Mouse (Mus musculus) CH12.LX (cell line): Measurements from ENCODE around the gene Rpl21. TPM values are rescaled to one million over a fixed set of nuclear protein-coding genes. Genes with fewer than 3 reads are reported as not detected.

Experiments
- DNase-seq: peaks from one replicate; pipeline ENCODE4 v3.0.0-alpha.2; 2013; ENCODE audit errors: extremely low read depth
- H3K27ac ChIP-seq: 2 replicates; pipeline ENCODE4 v1.5.1; 2012; ENCODE audit warnings: low read depth, mild to moderate bottlenecking, control low read depth, moderate library complexity; ENCODE audit not compliant: insufficient read depth
- H3K27me3 ChIP-seq: replicated peaks from 2 replicates; pipeline ENCODE3; 2012; ENCODE audit warnings: inconsistent platforms
- H3K36me3 ChIP-seq, 2 experiments: replicated peaks in 1 of 2; 2 replicates each; pipeline versions ENCODE3 to v1.6.1; 2012; ENCODE audit warnings: inconsistent platforms in 1 of 2, low read length in 1 of 2, mild to moderate bottlenecking in 1 of 2, mixed read lengths in 1 of 2, moderate library complexity in 1 of 2; ENCODE audit not compliant: control insufficient read depth in 1 of 2, insufficient read depth in 1 of 2
- H3K4me1 ChIP-seq, 2 experiments: 2 replicates each; pipeline ENCODE4 v1.6.1; 2012; ENCODE audit warnings: inconsistent platforms in 1 of 2, moderate library complexity in 1 of 2; ENCODE audit not compliant: insufficient read depth in 2 of 2, control insufficient read depth in 1 of 2
- H3K4me2 ChIP-seq: 2 replicates; pipeline ENCODE4 v1.6.1; 2012; ENCODE audit warnings: low read depth, mild to moderate bottlenecking, control low read depth; ENCODE audit not compliant: poor library complexity, insufficient read depth, severe bottlenecking
- H3K4me3 ChIP-seq, 3 experiments: fragments of 150-350 bp in 1 of 3; sonication (generic) in 1 of 3; replicated peaks in 1 of 3; 2 replicates each; pipeline versions ENCODE3 to v1.5.1; 2011 to 2012; ENCODE audit warnings: low read depth in 2 of 3, low read length in 2 of 3, mild to moderate bottlenecking in 2 of 3, moderate library complexity in 2 of 3, control low read depth in 1 of 3, improper control_type of control experiment in 1 of 3, inconsistent platforms in 1 of 3, mixed read lengths in 1 of 3; ENCODE audit not compliant: poor library complexity in 1 of 3
- H3K79me2 ChIP-seq: replicated peaks from 2 replicates; pipeline ENCODE4 v1.6.1; 2012; ENCODE audit warnings: mild to moderate bottlenecking, moderate library complexity; ENCODE audit not compliant: control insufficient read depth, poor library complexity, insufficient read depth, severe bottlenecking; ENCODE audit errors: extremely low read depth
- H3K9ac ChIP-seq: 2 replicates; pipeline ENCODE4 v1.6.1; 2012; ENCODE audit warnings: low read depth, mild to moderate bottlenecking, control low read depth, moderate library complexity; ENCODE audit not compliant: insufficient read depth
- H3K9me3 ChIP-seq: replicated peaks from 2 replicates; pipeline ENCODE3; 2012; ENCODE audit warnings: low read length, inconsistent platforms, mixed read lengths
- CHD1 ChIP-seq: IDR thresholded peaks from 2 replicates; pipeline ENCODE4 v1.6.1; 2012; ENCODE audit warnings: low read depth, low read length, improper control_type of control experiment, inconsistent platforms
- CHD2 ChIP-seq: IDR thresholded peaks from 2 replicates; pipeline ENCODE4 v1.6.1; 2011; ENCODE audit warnings: low read length, improper control_type of control experiment
- E2F4 ChIP-seq: IDR thresholded peaks from 2 replicates; pipeline ENCODE4 v1.6.1; 2011; ENCODE audit warnings: low read depth, low read length, improper control_type of control experiment; ENCODE audit not compliant: insufficient replicate concordance
- HCFC1 ChIP-seq: IDR thresholded peaks from 2 replicates; pipeline ENCODE4 v1.6.1; 2012; ENCODE audit warnings: low read depth, mild to moderate bottlenecking, inconsistent platforms, low read length, improper control_type of control experiment
- JUND ChIP-seq: conservative IDR thresholded peaks from 2 replicates; pipeline ENCODE4 v1.6.1; 2011; ENCODE audit warnings: low read depth, low read length, improper control_type of control experiment
- MAX ChIP-seq: IDR thresholded peaks from 2 replicates; pipeline ENCODE4 v1.6.1; 2011; ENCODE audit warnings: low read length, improper control_type of control experiment
- MXI1 ChIP-seq: IDR thresholded peaks from 2 replicates; pipeline ENCODE4 v1.6.1; 2011; ENCODE audit warnings: mild to moderate bottlenecking, low read depth, low read length, improper control_type of control experiment
- POLR2AphosphoS2 ChIP-seq: IDR thresholded peaks from 2 replicates; pipeline ENCODE4 v1.6.1; 2011; ENCODE audit warnings: low read depth, low read length, improper control_type of control experiment
- RAD21 ChIP-seq: IDR thresholded peaks from 2 replicates; pipeline ENCODE4 v1.6.1; 2011; ENCODE audit warnings: low read depth, mild to moderate bottlenecking, low read length, improper control_type of control experiment, moderate library complexity
- RCOR1 ChIP-seq: conservative IDR thresholded peaks from 2 replicates; pipeline ENCODE4 v1.6.1; 2012; ENCODE audit warnings: low read depth, mild to moderate bottlenecking, inconsistent platforms, low read length, improper control_type of control experiment
- SMC3 ChIP-seq: IDR thresholded peaks from 2 replicates; pipeline ENCODE4 v1.6.1; 2011; ENCODE audit warnings: low read depth, low read length, improper control_type of control experiment
- TBP ChIP-seq: conservative IDR thresholded peaks from 2 replicates; pipeline ENCODE4 v1.6.1; 2011; ENCODE audit warnings: low read depth, low read length, improper control_type of control experiment
- UBTF ChIP-seq: IDR thresholded peaks from 2 replicates; pipeline ENCODE4 v1.6.1; 2012; ENCODE audit warnings: low read depth, mild to moderate bottlenecking, inconsistent platforms, low read length, improper control_type of control experiment, moderate library complexity
- USF1 ChIP-seq: IDR thresholded peaks from 2 replicates; pipeline ENCODE4 v1.6.1; 2014; ENCODE audit warnings: low read depth, mild to moderate bottlenecking, inconsistent platforms, low read length, improper control_type of control experiment
- dilution Hi-C: fragments of 300-500 bp; cut with MboI; formaldehyde crosslinking; loops from 2 replicates; pipeline ENCODE4 v1.14.3; 2020; ENCODE audit warnings: low sequenced_read_pairs; ENCODE audit not compliant: extremely low pct_unique_long_range_greater_than_20kb, extremely low pct_ligation_motif_present
- in situ Hi-C: fragments of 300-500 bp; cut with MboI; formaldehyde crosslinking; loops from 3 replicates; pipeline ENCODE4 v1.14.3; 2019; ENCODE audit warnings: low sequenced_read_pairs, low pct_ligation_motif_present, low pct_unique_long_range_greater_than_20kb, mixed read lengths
- polyA plus RNA-seq: library from polyadenylated mRNA; unstranded; fragments of >175 nt; gene quantifications from 2 replicates; pipeline ENCODE4 v1.2.1, GENCODE M21; 2012; ENCODE audit warnings: low read depth; ENCODE audit not compliant: insufficient read length
- total RNA-seq, 2 experiments: library from RNA; depleted of rRNA; stranded (reverse); fragments of 300-350 nt in 1 of 2; fragments of >200 nt in 1 of 2; gene quantifications; 2 replicates each; pipeline ENCODE4 v1.2.3; 2012 to 2014

The Rpl21 gene
- total and polyA plus RNA-seq, 3 experiments: 300 to 1,240 (median 716) TPM

- peak; percentile 88 for TF ChIP-seq TBP
- no peak; the same call in 1 of the 2 replicates for TF ChIP-seq MAX
- TF ChIP-seq SMC3: no peak
- peak; percentile 70 for TF ChIP-seq USF1
- TF ChIP-seq POLR2AphosphoS2: no peak
- TF ChIP-seq RAD21: no peak
Observed at GRCm38 (mm10) chr5:146829528-146829927, 3.2 kb upstream of the Rpl21 start (continued).

- in situ Hi-C loops: no loop called here
- TF ChIP-seq RCOR1: no peak
- 0 out of 2 replicates have a peak, but pooled peaks have one; percentile 24 for TF ChIP-seq E2F4
- TF ChIP-seq JUND: no peak
- TF ChIP-seq SMC3: no peak
- peak; percentile 26; the same call in 1 of the 2 replicates for TF ChIP-seq CHD1
- peak; percentile 48; the same call in 1 of the 2 replicates for TF ChIP-seq CHD2
- Histone ChIP-seq H3K4me3 (peak overlapping the region in 2 of 3 experiments; percentile 15 to 92), H3K27me3 (no peaks in the 10 kb centered on the region), H3K79me2 (peaks cover 19% of the 10 kb centered on the region), H3K36me3 (peaks cover 34 to 38% of the 10 kb centered on the region in 2 experiments), H3K4me1 (peaks cover 0 to 39% of the 10 kb centered on the region in 2 experiments; a peak in 3 of 4 replicates), H3K9ac (peak overlapping the region; percentile 45), H3K9me3 (no peaks in the 10 kb centered on the region), H3K27ac (no peak overlapping the region), H3K4me2 (peak overlapping the region; percentile 44)
- dilution Hi-C loops: no loop called here
- no peak for DNase-seq
Observed at GRCm38 (mm10) chr5:146832435-146832768, 288 bp upstream of the Rpl21 start.

DNA sequence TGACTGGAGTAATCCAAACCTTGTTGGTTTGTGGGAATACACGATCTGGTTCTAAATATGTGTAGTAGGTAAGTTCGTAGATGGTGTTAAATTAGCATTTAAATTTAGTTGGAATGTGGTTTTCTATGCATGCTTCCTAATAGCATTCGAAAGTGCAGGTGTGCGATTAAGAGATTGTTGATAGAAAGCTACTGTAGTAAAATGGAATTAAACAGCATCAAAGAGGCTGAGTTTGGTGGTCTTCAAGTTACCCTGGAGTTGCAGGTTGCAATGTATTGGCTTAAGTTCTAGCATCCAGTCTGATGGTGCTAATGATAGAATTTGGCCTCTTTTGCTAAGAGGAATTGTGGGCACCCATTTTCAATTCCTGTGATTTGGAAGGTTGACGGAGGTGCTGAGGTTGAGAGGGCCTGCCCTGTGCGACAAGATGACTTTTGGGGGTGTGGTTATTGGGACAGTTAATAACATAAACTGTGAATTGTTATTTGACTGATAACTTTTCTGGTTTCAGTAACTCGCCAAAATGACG is 1.0 kb downstream of the Rpl21 start:
- DNase-seq: no peak
- no peaks in the 10 kb centered on the region for H3K9me3 ChIP-seq
- no peaks in the 10 kb centered on the region for H3K27me3 ChIP-seq
- TF ChIP-seq UBTF (no peak), HCFC1 (no peak), POLR2AphosphoS2 (peak; percentile 11; the same call in 1 of the 2 replicates), TBP (no peak), MXI1 (no peak)
- peaks cover 19% of the 10 kb centered on the region for H3K79me2 ChIP-seq
- dilution Hi-C loops (no loop called here), in situ Hi-C loops (no loop called here)
- peak overlapping the region; percentile 97 for H3K4me2 ChIP-seq
- peaks cover 43 to 51% of the 10 kb centered on the region in 2 experiments for H3K36me3 ChIP-seq
- peaks cover 0 to 39% of the 10 kb centered on the region in 2 experiments; a peak in 3 of 4 replicates for H3K4me1 ChIP-seq
- peak overlapping the region; percentile 99 for H3K9ac ChIP-seq
- peak overlapping the region; percentile 80 to 99 (median 92) for H3K4me3 ChIP-seq
- peak overlapping the region; percentile 51; the same call in 1 of the 2 replicates for H3K27ac ChIP-seq
